Mouse (Mus musculus) heart, embryonic 13.5 days (tissue): ENCODE measurements around the gene Bbs4. TPM values are rescaled to one million over a fixed set of nuclear protein-coding genes. Genes with fewer than 3 reads are reported as not detected.

Experiments used
- ATAC-seq: fragments of 200-750 bp; cut with Nextera tagmentation; 2 replicates; pipeline ENCODE4 v1.8.0; 2017; ENCODE audit warnings: moderate TSS enrichment; ENCODE audit not compliant: insufficient number of reproducible peaks, low FRiP score, low TSS enrichment; ENCODE audit errors: extremely low read depth
- H3K27ac ChIP-seq: fragments of 300-500 bp; sonication (generic); replicated peaks from 2 replicates; pipeline ENCODE4 v1.5.1; 2015; ENCODE audit warnings: moderate library complexity, mild to moderate bottlenecking, inconsistent platforms
- H3K27me3 ChIP-seq: fragments of 300-500 bp; sonication (generic); replicated peaks from 2 replicates; pipeline ENCODE4 v1.6.1; 2015; ENCODE audit warnings: mild to moderate bottlenecking, inconsistent platforms
- H3K36me3 ChIP-seq: fragments of 300-500 bp; sonication (generic); 2 replicates; pipeline ENCODE4 v1.6.1; 2015; ENCODE audit warnings: mild to moderate bottlenecking, inconsistent platforms
- H3K4me1 ChIP-seq: fragments of 300-500 bp; sonication (generic); 2 replicates; pipeline ENCODE4 v1.6.1; 2015; ENCODE audit warnings: inconsistent platforms
- H3K4me2 ChIP-seq: fragments of 300-500 bp; sonication (generic); 2 replicates; pipeline ENCODE4 v1.6.1; 2015; ENCODE audit warnings: inconsistent platforms, mild to moderate bottlenecking, moderate library complexity
- H3K4me3 ChIP-seq: fragments of 300-500 bp; sonication (generic); 2 replicates; pipeline ENCODE4 v1.5.1; 2015; ENCODE audit warnings: moderate library complexity, mild to moderate bottlenecking, inconsistent platforms
- H3K9ac ChIP-seq: fragments of 300-500 bp; sonication (generic); 2 replicates; pipeline ENCODE4 v1.6.1; 2015; ENCODE audit warnings: inconsistent platforms, mild to moderate bottlenecking, moderate library complexity
- H3K9me3 ChIP-seq: fragments of 300-500 bp; sonication (generic); 2 replicates; pipeline ENCODE4 v1.6.1; 2016; ENCODE audit warnings: inconsistent platforms
- WGBS: fragments of 180-500 bp; shearing (Covaris S2); methylation state at CpG from one replicate; pipeline ENCODE4 v1.1.7; 2015; ENCODE audit warnings: mixed read lengths; 5-methylcytosine and 5-hydroxymethylcytosine counted together
- polyA plus RNA-seq: library from polyadenylated mRNA; unstranded; fragments of >200 nt; fragmentation: Nextera tagmentation; extraction: Ambion mirVana; gene quantifications from 2 replicates; pipeline ENCODE4 v1.2.1, GENCODE M21; 2015

Bbs4 gene
- polyA plus RNA-seq, 1 experiment from 2014 or later: 8.5 TPM

DNA sequence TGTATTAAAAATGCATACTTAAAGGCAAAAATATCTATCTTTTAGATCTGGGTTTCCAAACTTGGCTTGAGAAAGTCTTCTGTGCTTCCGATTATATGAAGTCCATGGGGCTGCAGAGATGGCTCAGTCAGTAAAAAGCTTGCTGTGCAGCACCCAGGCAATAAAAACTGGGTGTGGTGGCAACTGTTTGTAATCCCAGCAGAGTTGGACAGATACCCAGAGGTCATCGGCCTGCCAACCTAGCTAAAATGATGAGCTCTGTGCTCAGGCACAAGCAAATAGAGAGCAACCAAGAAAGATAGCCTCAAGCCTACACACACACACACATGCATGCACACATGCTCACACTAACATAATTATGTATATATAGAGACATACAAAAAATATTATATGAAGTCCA lies 75.1 kb downstream of the Bbs4 start:
- no peak overlapping the region for H3K27ac ChIP-seq
- H3K36me3 ChIP-seq: no peaks in the 10 kb centered on the region
- H3K4me1 ChIP-seq: peaks cover 4% of the 10 kb centered on the region; the same call in 1 of the 2 replicates
- no peaks in the 10 kb centered on the region for H3K9me3 ChIP-seq
- no peak overlapping the region for H3K4me3 ChIP-seq
- no peak for ATAC-seq
- no peaks in the 10 kb centered on the region for H3K27me3 ChIP-seq
- 81% methylated on average over 2 of the region's 2 CpGs for WGBS
- no peak overlapping the region for H3K9ac ChIP-seq
- H3K4me2 ChIP-seq: no peak overlapping the region

DNA sequence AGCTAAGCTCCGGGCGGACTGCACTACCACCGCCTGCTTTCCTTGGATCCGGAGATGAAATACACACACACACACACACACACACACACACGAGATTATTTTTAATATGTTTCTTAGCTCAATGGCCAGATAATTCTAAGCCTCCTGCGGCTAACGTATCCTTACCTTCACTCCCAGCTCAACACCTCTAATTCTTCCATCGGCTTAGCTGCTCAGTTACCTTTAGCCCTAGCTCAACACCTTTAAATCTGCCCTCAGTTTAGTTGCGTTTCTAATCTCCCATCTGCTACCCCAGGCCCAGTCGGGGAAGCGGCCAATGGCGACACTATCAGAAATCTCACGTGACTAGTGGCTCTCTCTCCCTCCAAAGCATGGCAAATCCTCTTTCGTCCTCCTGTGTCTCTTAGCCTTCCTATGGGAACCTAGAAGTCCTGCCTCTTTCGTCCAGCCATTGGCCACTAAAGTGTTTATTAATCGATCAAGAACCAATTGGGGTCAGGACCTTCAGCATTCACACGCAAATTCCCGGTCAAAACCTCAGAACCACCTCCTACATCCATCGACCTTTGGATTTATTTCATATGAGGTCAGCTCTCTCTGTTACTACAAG lies 78.4 kb downstream of the Bbs4 start:
- 77% methylated on average over 19 of the region's 19 CpGs for WGBS
- no peaks in the 10 kb centered on the region for H3K9me3 ChIP-seq
- no peak overlapping the region for H3K27ac ChIP-seq
- H3K4me2 ChIP-seq: no peak overlapping the region
- no peak overlapping the region for H3K4me3 ChIP-seq
- ATAC-seq: no peak
- H3K27me3 ChIP-seq: no peaks in the 10 kb centered on the region
- no peak overlapping the region for H3K9ac ChIP-seq
- H3K4me1 ChIP-seq: peaks cover 13% of the 10 kb centered on the region
- no peaks in the 10 kb centered on the region for H3K36me3 ChIP-seq

DNA sequence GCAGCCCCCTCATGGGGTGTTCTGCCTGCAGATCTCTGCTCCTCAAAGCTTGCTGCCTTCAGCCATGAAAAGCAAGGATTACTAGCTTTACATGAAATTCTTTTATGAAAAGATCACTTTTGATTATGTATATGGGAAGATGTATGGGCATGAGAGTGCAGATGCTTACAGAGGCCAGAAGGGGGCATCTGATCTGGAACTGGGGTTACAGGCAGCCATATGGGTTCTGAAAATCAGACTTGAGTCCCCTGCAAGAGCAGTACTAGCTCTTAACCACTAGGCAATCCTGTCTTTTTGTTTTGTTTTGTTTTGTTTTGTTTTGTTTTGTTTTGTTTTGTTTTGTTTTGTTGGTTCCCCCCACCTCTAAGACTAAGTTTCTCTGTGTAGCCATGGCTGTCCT lies 80.1 kb downstream of the Bbs4 start:
- no peaks in the 10 kb centered on the region for H3K27me3 ChIP-seq
- H3K4me1 ChIP-seq: peaks cover 13% of the 10 kb centered on the region
- H3K9me3 ChIP-seq: no peaks in the 10 kb centered on the region
- H3K27ac ChIP-seq: no peak overlapping the region
- H3K9ac ChIP-seq: no peak overlapping the region
- ATAC-seq: no peak
- no peak overlapping the region for H3K4me3 ChIP-seq
- no peaks in the 10 kb centered on the region for H3K36me3 ChIP-seq
- no peak overlapping the region for H3K4me2 ChIP-seq

Other genes starting within 250 kb of the Bbs4 start
- 24.1 and 24.7 TPM in 2 replicates for gene Adpgk, start 62.0 kb downstream of the Bbs4 start, polyA plus RNA-seq
- 14.0 and 14.5 TPM in 2 replicates for gene Arih1, start 133.1 kb upstream of the Bbs4 start, polyA plus RNA-seq
- gene Hexa, start 186.0 kb upstream of the Bbs4 start, polyA plus RNA-seq: 74.6 and 77.5 TPM in 2 replicates
- gene Tmem202, start 186.3 kb upstream of the Bbs4 start, polyA plus RNA-seq: 0.32 and 0.36 TPM in 2 replicates
- 0.11 and 0.23 TPM in 2 replicates for gene Celf6, start 224.4 kb upstream of the Bbs4 start, polyA plus RNA-seq